Mouse (Mus musculus) thymus, adult 2 months (tissue): ENCODE measurements around the gene Trim8.

ENCODE experiments used
- CTCF ChIP-seq: fragments of 200-500 bp; IDR thresholded peaks from 2 replicates; pipeline ENCODE4 v1.5.1; 2012; ENCODE audit warnings: mild to moderate bottlenecking, control low read depth, low read length, moderate library complexity, borderline replicate concordance; ENCODE audit not compliant: control insufficient read depth, poor library complexity, insufficient read depth; ENCODE audit errors: extremely low read depth
- POLR2A ChIP-seq: fragments of 200-500 bp; IDR thresholded peaks from 2 replicates; pipeline ENCODE4 v1.6.1; 2012; ENCODE audit warnings: mild to moderate bottlenecking, low read length, control low read depth, moderate library complexity; ENCODE audit not compliant: control insufficient read depth, poor library complexity, insufficient read depth; ENCODE audit errors: extremely low read depth

- TF ChIP-seq CTCF, result no peak
- TF ChIP-seq POLR2A, result no peak
Measured at GRCm38 (mm10) chr19:46562581-46563515, 61.3 kb downstream of the Trim8 start.
